Mouse (Mus musculus): ENCODE measurements around the gene Crtc3.

DNA sequence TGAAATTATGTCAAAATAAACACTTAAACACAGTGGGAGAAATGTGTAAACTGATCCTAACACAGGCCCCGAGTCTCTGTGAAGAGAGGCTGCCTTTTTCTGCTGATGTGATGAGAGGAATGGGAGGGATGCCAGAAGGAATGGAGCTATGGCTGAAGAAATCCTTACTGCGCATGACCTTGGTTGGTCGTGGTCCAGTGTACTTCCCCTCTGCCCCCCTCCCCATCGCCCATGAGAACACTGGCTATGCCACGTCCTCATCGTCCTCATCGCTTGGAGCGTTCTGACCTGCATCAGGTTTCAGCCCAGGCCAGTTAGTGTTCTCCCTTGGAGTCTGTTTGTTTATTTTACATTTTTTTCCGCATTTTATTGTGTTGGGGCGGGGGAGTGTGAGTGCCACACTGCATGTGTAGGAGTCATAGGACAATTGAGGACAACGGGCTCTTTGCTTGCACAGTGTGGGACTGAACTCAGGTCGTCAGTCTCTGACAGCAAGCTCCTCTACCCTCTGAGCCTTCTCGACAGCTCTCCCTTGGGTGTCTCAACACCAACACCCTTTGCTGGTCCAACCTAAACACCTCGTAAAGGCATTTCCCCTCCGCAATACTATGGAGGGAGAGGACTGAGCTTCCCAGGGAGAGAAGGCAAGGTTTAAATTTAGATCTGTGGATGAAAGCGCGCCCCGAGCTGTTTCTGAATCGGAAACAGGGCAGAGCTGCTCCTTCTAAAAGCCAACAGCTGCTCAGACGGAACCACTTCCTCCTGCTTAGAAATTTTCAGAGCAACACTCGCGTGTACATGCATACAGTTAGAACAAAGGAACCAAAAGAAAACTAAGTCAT is 134.3 kb downstream of the Crtc3 start:
- TF ChIP-seq ZC3H11A (IDR thresholded peaks at IDR 0.05; ENCODE audit: borderline replicate concordance, low read depth, low read length) (no peak), CHD2 (IDR thresholded peaks at IDR 0.05; ENCODE audit: low read depth, low read length) (no peak), HCFC1 (IDR thresholded peaks at IDR 0.05; ENCODE audit: borderline replicate concordance, insufficient read depth, low read length) (no peak), ZNF384 (IDR thresholded peaks at IDR 0.05; ENCODE audit: low read depth, low read length) (no peak)

Measured in ES-E14 (cell line).